Mouse (Mus musculus): Measurements from ENCODE around the gene Prune2. TPM values are rescaled to one million over a fixed set of nuclear protein-coding genes. Genes with fewer than 3 reads are reported as not detected.

The Prune2 gene
- polyA plus RNA-seq, 1 experiment from 2014 or later = 1.2 TPM

- H3K27me3 ChIP-seq (ENCODE audit: control insufficient read depth, insufficient read depth, low read length) = no peaks in the 10 kb centered on the region
- no peak overlapping the region for H3K27ac ChIP-seq (ENCODE audit: low read depth, low read length)
- WGBS = 66% methylated on average over 12 of the region's 12 CpGs
- DNase-seq (ENCODE audit: low spot score) = peak; percentile 64
- H3K9ac ChIP-seq (ENCODE audit: low read length) = no peak overlapping the region
- no peak overlapping the region for H3K4me2 ChIP-seq (ENCODE audit: low read depth, low read length, severe bottlenecking)
- H3K36me3 ChIP-seq (ENCODE audit: control insufficient read depth, insufficient read depth, low read length) = no peaks in the 10 kb centered on the region
- no peaks in the 10 kb centered on the region for H3K9me3 ChIP-seq (ENCODE audit: control insufficient read depth, low read length)
- ATAC-seq (replicated peaks; ENCODE audit: low FRiP score) = no peak
- H3K4me3 ChIP-seq (ENCODE audit: low read depth, low read length) = no peak overlapping the region
- no peaks in the 10 kb centered on the region for H3K4me1 ChIP-seq (replicated peaks; ENCODE audit: control insufficient read depth, insufficient read depth, low read length)
Measured at GRCm38 (mm10) chr19:17124034-17124735, 168.3 kb downstream of the Prune2 start.

DNA sequence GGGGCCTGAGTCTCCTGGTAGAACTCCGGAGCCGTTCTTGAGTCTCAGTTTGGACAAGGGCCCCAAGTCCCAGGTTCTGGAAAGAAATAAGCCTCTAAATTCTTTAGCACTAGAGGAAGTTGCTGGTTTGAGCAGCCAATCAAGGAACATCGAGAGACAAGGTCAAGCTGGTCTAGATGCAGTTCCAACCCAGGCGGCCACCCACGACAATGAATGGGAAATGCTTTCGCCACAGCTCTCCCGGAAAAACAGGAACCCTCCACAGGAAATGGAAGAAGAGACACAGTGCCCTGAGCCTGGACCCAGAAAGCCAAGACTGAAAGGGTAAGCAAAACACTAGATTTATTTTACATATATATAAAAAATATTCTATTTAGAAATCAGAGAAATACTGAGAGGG, 169.5 kb downstream of the Prune2 start:
- no peaks in the 10 kb centered on the region for H3K9me3 ChIP-seq (ENCODE audit: control insufficient read depth, low read length)
- DNase-seq (ENCODE audit: low spot score) = no peak
- no peak overlapping the region for H3K4me3 ChIP-seq (ENCODE audit: low read depth, low read length)
- H3K27me3 ChIP-seq (ENCODE audit: control insufficient read depth, insufficient read depth, low read length) = no peaks in the 10 kb centered on the region
- H3K9ac ChIP-seq (ENCODE audit: low read length) = no peak overlapping the region
- WGBS = 90% methylated on average over 7 of the region's 7 CpGs
- ATAC-seq (replicated peaks; ENCODE audit: low FRiP score) = no peak
- no peaks in the 10 kb centered on the region for H3K4me1 ChIP-seq (replicated peaks; ENCODE audit: control insufficient read depth, insufficient read depth, low read length)
- no peak overlapping the region for H3K4me2 ChIP-seq (ENCODE audit: low read depth, low read length, severe bottlenecking)
- H3K36me3 ChIP-seq (ENCODE audit: control insufficient read depth, insufficient read depth, low read length) = no peaks in the 10 kb centered on the region
- no peak overlapping the region for H3K27ac ChIP-seq (ENCODE audit: low read depth, low read length)

DNA sequence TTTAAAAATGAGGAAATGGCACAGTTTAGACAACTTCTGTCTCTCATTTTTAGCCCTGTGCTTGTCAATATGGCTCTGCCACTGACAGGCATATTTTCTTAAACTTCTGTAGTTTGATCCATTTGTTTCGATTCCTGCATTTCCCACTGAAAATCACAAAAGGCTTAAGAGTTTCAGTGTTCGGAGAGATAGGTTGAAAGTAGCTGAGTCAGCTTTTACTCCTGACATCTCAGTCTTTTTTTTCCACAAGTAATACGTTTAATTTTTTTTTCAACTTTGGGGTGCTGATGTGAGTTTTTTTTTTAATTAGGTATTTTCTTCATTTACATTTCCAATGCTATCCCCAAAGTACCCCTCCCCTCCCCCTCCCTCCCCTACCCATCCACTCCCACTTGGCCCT, 174.6 kb downstream of the Prune2 start:
- Histone ChIP-seq H3K4me1 (replicated peaks; ENCODE audit: control insufficient read depth, insufficient read depth, low read length) (no peaks in the 10 kb centered on the region), H3K27ac (ENCODE audit: low read depth, low read length) (no peak overlapping the region), H3K27me3 (ENCODE audit: control insufficient read depth, insufficient read depth, low read length) (no peaks in the 10 kb centered on the region), H3K9ac (ENCODE audit: low read length) (no peak overlapping the region), H3K4me2 (ENCODE audit: low read depth, low read length, severe bottlenecking) (no peak overlapping the region), H3K36me3 (ENCODE audit: control insufficient read depth, insufficient read depth, low read length) (no peaks in the 10 kb centered on the region), H3K9me3 (ENCODE audit: control insufficient read depth, low read length) (no peaks in the 10 kb centered on the region), H3K4me3 (ENCODE audit: low read depth, low read length) (no peak overlapping the region)
- 86% methylated on average over 3 of the region's 3 CpGs for WGBS
- ATAC-seq (replicated peaks; ENCODE audit: low FRiP score) (no peak), DNase-seq (ENCODE audit: low spot score) (no peak)

DNA sequence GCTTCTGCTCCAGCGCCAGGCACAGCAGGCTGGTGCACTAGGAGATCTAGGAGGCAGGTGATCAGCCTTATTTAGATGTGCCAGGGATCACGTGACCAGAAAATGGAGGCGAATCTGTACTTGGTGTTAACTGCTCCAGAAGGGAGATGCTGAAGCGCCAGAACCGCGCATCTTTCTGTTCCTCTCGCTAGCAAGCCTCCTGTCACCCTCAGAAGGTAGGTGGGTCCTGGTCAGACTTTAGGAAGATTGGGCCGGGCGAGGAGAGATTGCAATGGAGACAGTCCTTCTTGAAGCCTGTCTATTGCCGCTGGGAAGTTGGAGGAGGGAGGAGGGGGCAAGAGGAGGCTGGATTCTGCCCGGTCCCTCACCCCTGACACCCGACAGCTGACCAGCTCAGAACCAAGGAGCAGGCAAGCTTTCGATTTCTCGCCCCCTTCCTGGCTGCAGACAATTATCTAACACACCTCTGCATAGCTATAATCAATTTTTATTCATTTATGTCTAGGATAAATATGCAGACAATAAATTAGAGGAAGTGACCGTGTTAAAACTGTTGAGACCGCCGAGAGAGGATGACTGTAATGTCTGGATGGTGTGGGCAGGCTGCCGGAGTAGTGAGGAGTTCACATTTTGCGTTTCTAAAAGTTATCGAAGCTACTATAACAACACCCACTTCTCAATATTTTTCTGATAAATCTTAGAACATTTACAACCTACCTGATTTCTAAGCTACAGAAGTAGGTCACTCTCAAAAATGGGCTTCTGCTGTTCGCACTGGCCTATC, 181.0 kb downstream of the Prune2 start:
- Histone ChIP-seq H3K4me2 (ENCODE audit: low read depth, low read length, severe bottlenecking) (peak overlapping the region; percentile 65), H3K27ac (ENCODE audit: low read depth, low read length) (no peak overlapping the region), H3K36me3 (ENCODE audit: control insufficient read depth, insufficient read depth, low read length) (no peaks in the 10 kb centered on the region), H3K9me3 (ENCODE audit: control insufficient read depth, low read length) (no peaks in the 10 kb centered on the region), H3K4me1 (replicated peaks; ENCODE audit: control insufficient read depth, insufficient read depth, low read length) (no peaks in the 10 kb centered on the region), H3K9ac (ENCODE audit: low read length) (peak overlapping the region; percentile 44), H3K4me3 (ENCODE audit: low read depth, low read length) (peak overlapping the region; percentile 32), H3K27me3 (ENCODE audit: control insufficient read depth, insufficient read depth, low read length) (peaks cover 3% of the 10 kb centered on the region; the same call in 1 of the 2 replicates)
- WGBS = 15% methylated on average over 21 of the region's 21 CpGs
- ATAC-seq (replicated peaks; ENCODE audit: low FRiP score) (peak; percentile 89), DNase-seq (ENCODE audit: low spot score) (peak; percentile 64)

GRCm38 (mm10) chr19:17137656-17138055, 181.7 kb downstream of the Prune2 start:
- Histone ChIP-seq H3K9me3 (ENCODE audit: control insufficient read depth, low read length) (no peaks in the 10 kb centered on the region), H3K4me3 (ENCODE audit: low read depth, low read length) (no peak overlapping the region), H3K4me2 (ENCODE audit: low read depth, low read length, severe bottlenecking) (no peak overlapping the region), H3K27ac (ENCODE audit: low read depth, low read length) (no peak overlapping the region), H3K4me1 (replicated peaks; ENCODE audit: control insufficient read depth, insufficient read depth, low read length) (no peaks in the 10 kb centered on the region), H3K36me3 (ENCODE audit: control insufficient read depth, insufficient read depth, low read length) (no peaks in the 10 kb centered on the region), H3K9ac (ENCODE audit: low read length) (no peak overlapping the region), H3K27me3 (ENCODE audit: control insufficient read depth, insufficient read depth, low read length) (peaks cover 3% of the 10 kb centered on the region; the same call in 1 of the 2 replicates)
- 36% methylated on average over 1 of the region's 2 CpGs for WGBS
- DNase-seq (ENCODE audit: low spot score) (no peak), ATAC-seq (replicated peaks; ENCODE audit: low FRiP score) (no peak)

GRCm38 (mm10) chr19:17138144-17138915, 182.4 kb downstream of the Prune2 start:
- Histone ChIP-seq H3K27ac (ENCODE audit: low read depth, low read length) (no peak overlapping the region), H3K9me3 (ENCODE audit: control insufficient read depth, low read length) (no peaks in the 10 kb centered on the region), H3K27me3 (ENCODE audit: control insufficient read depth, insufficient read depth, low read length) (peaks cover 3% of the 10 kb centered on the region; the same call in 1 of the 2 replicates), H3K4me2 (ENCODE audit: low read depth, low read length, severe bottlenecking) (no peak overlapping the region), H3K9ac (ENCODE audit: low read length) (no peak overlapping the region), H3K4me3 (ENCODE audit: low read depth, low read length) (no peak overlapping the region), H3K4me1 (replicated peaks; ENCODE audit: control insufficient read depth, insufficient read depth, low read length) (no peaks in the 10 kb centered on the region), H3K36me3 (ENCODE audit: control insufficient read depth, insufficient read depth, low read length) (no peaks in the 10 kb centered on the region)
- ATAC-seq (replicated peaks; ENCODE audit: low FRiP score) = no peak
- DNase-seq (ENCODE audit: low spot score) = no peak
- 21% methylated on average over 10 of the region's 10 CpGs for WGBS

DNA sequence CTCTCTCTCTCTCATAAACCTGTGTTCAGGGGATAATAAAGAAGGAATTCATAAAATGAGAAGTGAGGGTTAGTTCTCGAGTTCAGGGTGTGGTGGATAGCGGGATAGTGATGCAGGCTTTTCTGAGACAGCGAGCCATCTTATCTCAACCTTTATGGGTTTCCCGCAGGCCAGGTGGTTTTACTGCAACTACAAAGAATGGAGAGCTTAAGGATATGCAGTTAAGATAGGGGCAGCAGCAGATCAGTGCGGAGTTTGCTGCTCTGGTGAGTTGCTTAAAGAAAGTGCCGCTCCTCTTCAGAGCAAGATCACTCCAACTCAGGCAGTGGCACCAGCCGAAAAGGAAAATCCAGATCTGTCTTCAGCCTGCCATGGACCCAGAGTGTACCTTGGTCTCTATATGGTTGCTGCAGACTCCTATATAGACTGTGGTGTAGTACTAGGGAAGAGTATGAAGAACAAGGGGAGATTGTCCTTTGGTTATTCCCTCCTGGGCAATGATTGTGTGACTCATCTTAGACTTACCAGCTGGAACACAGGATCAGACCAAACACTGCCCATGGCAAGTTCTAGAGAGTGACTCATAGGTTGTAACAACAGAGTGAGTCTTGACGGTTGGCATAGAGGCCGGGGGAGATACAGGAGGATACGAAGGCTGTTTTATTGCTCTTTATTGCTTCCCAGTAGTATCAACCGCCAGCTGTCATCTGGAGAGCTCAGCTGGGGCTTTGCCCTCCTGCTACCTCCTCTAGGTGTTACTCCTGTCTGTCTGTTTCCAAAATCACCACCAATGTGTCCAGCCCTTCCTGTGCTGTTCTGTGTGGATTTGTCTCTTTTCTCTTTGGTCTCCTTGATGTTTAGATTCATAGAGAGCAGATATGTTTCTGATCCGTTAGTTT, 184.3 kb downstream of the Prune2 start:
- ATAC-seq (replicated peaks; ENCODE audit: low FRiP score) = no peak
- H3K4me3 ChIP-seq (ENCODE audit: low read depth, low read length) = no peak overlapping the region
- H3K4me1 ChIP-seq (replicated peaks; ENCODE audit: control insufficient read depth, insufficient read depth, low read length) = no peaks in the 10 kb centered on the region
- no peak overlapping the region for H3K27ac ChIP-seq (ENCODE audit: low read depth, low read length)
- DNase-seq (ENCODE audit: low spot score) = no peak
- H3K4me2 ChIP-seq (ENCODE audit: low read depth, low read length, severe bottlenecking) = no peak overlapping the region
- H3K9ac ChIP-seq (ENCODE audit: low read length) = no peak overlapping the region
- H3K27me3 ChIP-seq (ENCODE audit: control insufficient read depth, insufficient read depth, low read length) = peaks cover 3% of the 10 kb centered on the region; the same call in 1 of the 2 replicates
- H3K36me3 ChIP-seq (ENCODE audit: control insufficient read depth, insufficient read depth, low read length) = no peaks in the 10 kb centered on the region
- H3K9me3 ChIP-seq (ENCODE audit: control insufficient read depth, low read length) = no peaks in the 10 kb centered on the region
- 92% methylated on average over 12 of the region's 12 CpGs for WGBS

DNA sequence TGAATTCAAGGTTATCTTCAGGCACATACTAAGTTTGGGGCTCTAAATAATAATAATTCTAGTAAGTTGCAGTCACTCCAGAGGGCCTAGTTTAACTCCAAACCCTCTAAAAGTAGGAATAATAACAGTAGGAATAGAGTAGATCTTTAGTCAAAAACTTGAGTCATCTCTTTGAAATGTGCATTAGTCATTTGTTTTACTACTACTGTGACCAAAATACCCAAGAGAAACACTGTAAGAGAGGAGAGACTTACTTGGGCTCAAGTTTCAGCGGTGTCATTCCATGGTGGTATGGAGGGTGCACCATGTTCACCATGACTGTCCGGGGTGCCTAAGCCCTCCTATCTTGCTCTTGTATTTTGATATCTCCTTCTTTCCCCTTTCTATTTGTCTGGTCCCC, 187.3 kb downstream of the Prune2 start:
- Histone ChIP-seq H3K27ac (ENCODE audit: low read depth, low read length) (no peak overlapping the region), H3K4me1 (replicated peaks; ENCODE audit: control insufficient read depth, insufficient read depth, low read length) (no peaks in the 10 kb centered on the region), H3K27me3 (ENCODE audit: control insufficient read depth, insufficient read depth, low read length) (no peaks in the 10 kb centered on the region), H3K4me2 (ENCODE audit: low read depth, low read length, severe bottlenecking) (no peak overlapping the region), H3K9me3 (ENCODE audit: control insufficient read depth, low read length) (no peaks in the 10 kb centered on the region), H3K36me3 (ENCODE audit: control insufficient read depth, insufficient read depth, low read length) (no peaks in the 10 kb centered on the region), H3K9ac (ENCODE audit: low read length) (no peak overlapping the region), H3K4me3 (ENCODE audit: low read depth, low read length) (no peak overlapping the region)
- ATAC-seq (replicated peaks; ENCODE audit: low FRiP score) (no peak), DNase-seq (ENCODE audit: low spot score) (no peak)
- WGBS = 100% methylated on average over 2 of the region's 2 CpGs
